Mouse (Mus musculus) A20 (cell line): ENCODE data around the gene Wbp2.
"Not testable (repeated sequence)": the region's sequence is repeated elsewhere in the genome, so short reads cannot be mapped to it uniquely, and the experiment has no call there.

Source experiments
- DNase-seq: peaks from one replicate; pipeline ENCODE4 v3.0.0-alpha.2; 2011; ENCODE audit warnings: low read depth, low spot score

The Wbp2 gene

DNA sequence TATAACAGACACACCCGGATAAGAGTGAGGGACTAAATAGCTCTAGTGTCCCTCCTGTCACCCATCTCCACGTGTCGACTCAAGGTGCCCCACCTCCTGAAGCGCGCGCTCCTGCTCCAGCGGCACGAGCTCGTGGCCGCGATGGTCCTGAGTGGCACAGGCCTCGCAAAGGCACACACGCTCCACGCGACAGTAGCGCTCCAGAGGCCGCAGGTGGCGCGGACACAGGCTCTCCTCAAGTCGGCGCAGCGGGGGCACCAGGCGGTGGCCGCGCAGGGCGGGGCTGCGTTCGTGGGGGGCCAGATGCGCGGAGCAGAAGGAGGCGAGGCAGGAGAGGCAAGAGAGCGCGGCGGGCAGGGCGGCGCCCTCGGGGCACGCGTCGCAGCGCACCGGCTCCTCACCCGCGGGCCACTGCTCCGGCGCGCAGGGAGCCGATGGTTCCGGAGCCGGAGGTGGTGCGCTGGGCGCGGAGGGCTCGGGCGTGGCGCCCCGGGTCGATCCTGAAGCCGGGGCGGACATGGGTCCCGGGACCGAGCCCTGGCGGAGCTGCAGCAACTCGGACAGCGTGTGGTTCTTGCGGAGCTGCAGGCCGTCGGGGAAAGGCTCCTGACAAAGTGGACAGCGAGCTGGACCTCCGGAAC is 22.8 kb upstream of the Wbp2 start:
- no peak for DNase-seq

DNA sequence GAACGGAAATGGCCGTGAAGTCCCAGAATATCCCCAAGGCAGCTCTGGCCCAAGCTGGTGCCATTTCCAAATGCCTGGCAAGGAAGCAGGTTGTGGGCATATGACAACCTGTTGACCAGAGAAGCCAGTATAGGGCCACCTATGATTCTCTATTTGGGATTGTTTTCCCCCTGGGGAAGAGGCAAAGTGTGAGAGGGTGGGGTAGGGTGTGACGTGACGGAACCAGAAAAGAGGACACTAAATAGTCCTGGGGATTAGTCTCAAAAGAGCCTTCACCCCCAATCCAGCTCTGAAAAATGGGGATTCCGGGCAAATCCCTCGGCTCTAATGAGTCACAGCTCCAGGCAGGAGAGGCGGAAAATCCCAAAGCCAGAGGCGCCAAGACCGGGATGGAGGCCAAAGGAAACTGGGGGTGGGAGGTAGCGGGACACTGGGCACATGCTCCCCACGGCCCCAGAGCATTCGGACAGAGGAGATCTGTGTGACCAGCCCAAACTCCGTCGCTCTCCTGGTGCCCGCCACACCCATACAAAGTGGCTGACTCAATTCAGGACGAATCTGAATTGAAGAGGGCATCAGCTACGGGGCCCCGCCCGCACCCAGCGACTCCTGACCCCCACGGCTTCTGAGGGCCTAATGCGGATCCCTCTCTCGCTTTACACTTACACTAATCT is 21.8 kb upstream of the Wbp2 start:
- DNase-seq = no peak

DNA sequence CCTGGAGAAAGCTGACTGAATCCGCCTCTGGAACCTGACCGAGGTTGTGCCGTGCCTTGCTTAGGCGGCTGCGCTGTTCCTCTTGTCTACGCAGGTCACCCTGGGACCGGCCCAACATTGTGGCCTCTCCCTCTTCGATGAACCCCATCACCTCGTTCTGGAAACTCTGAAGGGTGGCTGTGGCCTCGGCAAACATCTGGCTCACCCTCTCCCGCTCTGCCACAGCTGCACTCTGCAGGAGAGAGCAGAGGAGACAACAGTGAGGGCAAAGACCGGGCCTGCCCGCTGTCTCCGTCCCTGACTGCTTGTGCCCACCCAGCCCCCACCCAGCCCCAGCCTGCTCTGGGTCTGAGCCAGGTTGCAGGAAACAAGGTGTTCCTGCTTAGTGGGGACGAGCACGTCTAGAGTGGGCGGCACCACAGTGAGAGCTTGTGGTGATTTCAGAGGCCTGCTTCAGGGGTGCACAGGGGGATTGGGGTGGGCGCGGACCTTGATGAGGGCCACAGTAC is 21.0 kb upstream of the Wbp2 start:
- DNase-seq = no peak

GRCm38 (mm10) chr11:116106963-116107776 is 20.4 kb upstream of the Wbp2 start:
- DNase-seq = peak; percentile 32

GRCm38 (mm10) chr11:116106154-116106962 is 19.6 kb upstream of the Wbp2 start:
- no peak for DNase-seq

- peak; percentile 22 for DNase-seq
These were observed 18.3 kb upstream of the Wbp2 start for GRCm38 (mm10) chr11:116105065-116105464.

GRCm38 (mm10) chr11:116104006-116104646 is 17.3 kb upstream of the Wbp2 start:
- no peak for DNase-seq

DNA sequence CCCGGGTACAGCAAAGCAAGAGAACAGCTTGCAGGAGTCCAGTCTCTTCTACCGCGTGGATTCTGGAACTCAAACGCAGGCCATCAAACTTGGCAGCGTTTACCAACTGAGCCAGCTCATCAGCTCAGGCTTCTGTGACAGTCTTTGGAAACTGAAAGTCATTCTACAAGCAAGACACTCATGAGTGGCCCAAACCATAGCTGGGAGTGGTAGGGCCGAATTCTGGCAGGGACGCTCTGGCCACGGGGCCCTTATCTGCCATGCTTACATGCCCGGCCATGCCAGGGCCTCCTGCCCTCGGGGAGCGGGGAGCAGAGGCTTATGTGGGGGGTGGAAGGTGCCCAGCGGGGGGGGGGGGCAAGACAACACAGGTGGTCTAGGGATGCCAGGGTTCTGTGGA is 16.8 kb upstream of the Wbp2 start:
- DNase-seq = no peak

GRCm38 (mm10) chr11:116102472-116102871 is 15.7 kb upstream of the Wbp2 start:
- no peak for DNase-seq

- no peak for DNase-seq
These were observed 15.2 kb upstream of the Wbp2 start for GRCm38 (mm10) chr11:116101931-116102381.

DNA sequence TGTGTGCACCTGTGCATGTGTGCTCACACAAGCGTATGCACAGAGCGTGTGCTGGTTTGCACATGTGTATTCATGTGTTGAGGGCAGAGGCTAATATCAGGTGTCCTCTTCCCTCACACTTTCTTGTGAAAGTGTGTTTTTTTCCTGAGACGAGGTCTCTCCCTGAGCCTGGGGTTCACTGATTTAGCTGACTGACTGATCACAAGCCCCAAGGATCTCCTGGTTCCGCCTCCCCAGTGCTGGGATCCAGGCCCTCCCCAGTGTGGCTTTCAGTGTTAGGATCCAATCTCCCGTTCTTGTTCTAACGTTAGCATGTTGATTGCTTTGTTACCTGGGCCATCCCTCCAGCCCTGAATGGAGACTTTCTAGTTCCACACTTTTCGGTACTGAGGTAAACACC is 14.0 kb upstream of the Wbp2 start:
- DNase-seq = no peak

DNA sequence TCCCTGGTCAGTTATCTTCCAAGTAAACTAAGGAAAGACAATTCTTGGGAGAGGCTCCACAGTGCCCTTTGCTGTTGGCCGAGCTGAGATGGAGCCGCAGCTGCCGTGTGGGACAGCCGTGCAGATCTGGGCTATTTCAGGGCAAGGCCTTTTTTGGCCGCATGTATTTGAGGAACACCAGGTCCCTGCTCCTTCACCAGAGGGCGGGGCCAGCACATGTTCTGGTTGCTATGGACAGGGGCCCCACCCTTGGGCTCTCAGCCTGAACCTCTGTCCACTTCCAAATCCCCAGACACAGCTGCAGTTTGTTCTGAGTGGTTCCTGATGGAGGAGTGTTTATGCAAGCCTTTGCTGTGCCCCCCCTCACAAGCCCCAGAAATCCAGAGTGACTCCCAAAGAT is 13.6 kb upstream of the Wbp2 start:
- no peak for DNase-seq

- no peak for DNase-seq
These were observed 12.7 kb upstream of the Wbp2 start for GRCm38 (mm10) chr11:116099462-116099861.

GRCm38 (mm10) chr11:116098711-116099460 is 12.1 kb upstream of the Wbp2 start:
- DNase-seq = no peak

- DNase-seq = peak; percentile 56
These were observed 9.7 kb upstream of the Wbp2 start for GRCm38 (mm10) chr11:116096213-116097108.

- no peak for DNase-seq
These were observed 8.8 kb upstream of the Wbp2 start for GRCm38 (mm10) chr11:116095573-116095972.

- DNase-seq = no peak
These were observed 7.2 kb upstream of the Wbp2 start for GRCm38 (mm10) chr11:116093771-116094565.

GRCm38 (mm10) chr11:116092959-116093358 is 6.2 kb upstream of the Wbp2 start:
- not testable (repeated sequence) for DNase-seq
